Mouse (Mus musculus) cortical plate, adult 2 months (tissue): ENCODE results near the gene Rbm14.

Experiments
- CTCF ChIP-seq: fragments of 200-500 bp; IDR thresholded peaks from 2 replicates; pipeline ENCODE4 v1.5.1; 2011; ENCODE audit warnings: mild to moderate bottlenecking, control low read depth, low read length; ENCODE audit not compliant: insufficient read depth; ENCODE audit errors: extremely low read depth
- POLR2A ChIP-seq: fragments of 200-500 bp; IDR thresholded peaks from 2 replicates; pipeline ENCODE4 v1.6.1; 2011; ENCODE audit warnings: mild to moderate bottlenecking, low read length, control low read depth; ENCODE audit not compliant: insufficient read depth; ENCODE audit errors: extremely low read depth

- no peak for TF ChIP-seq CTCF
- no peak for TF ChIP-seq POLR2A
Observed at GRCm38 (mm10) chr19:4859081-4859480, 47.6 kb upstream of the Rbm14 start.
